Mouse (Mus musculus): ENCODE measurements at regions not wholly inside any gene's neighbourhood (a gene's known extent, or its start where the extent isn't known, plus 50 kb on each side); places are given as distances from the start of the nearest gene placed in this dataset.

DNA sequence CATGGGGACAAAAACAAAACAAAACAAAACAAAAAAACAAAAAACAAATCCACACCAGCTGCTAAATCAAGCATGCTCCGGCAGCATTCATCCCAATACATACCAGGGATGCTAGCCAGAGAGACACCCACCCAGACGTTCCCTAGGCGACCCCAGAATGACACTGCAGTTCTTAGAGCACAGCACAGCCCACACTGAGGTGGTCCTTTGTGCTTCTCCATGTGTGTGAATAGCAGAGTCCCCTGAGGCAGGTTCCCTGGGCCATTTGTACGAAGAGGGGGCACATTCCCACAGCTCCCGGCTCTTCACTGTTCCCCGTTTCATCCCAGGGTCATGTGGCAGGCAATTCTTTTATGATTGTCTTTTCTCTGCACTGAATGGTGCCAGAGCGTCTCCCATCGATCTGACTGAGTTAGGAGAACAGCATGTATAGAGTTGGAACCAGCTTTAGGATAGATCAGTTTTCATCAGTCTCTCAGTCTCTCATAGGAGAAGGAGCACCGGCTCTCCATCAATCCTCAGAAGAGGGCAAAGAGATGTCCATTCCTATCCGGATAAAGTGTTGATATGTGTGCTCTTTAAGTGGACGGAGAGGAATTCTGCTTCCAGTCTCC, 136.7 kb upstream of the Arl4c start:
- in situ Hi-C loops (cut with MboI; ENCODE audit: low pct_ligation_motif_present, low pct_unique_long_range_greater_than_20kb, low sequenced_read_pairs), result no loop called here
- dilution Hi-C loops (cut with MboI; ENCODE audit: extremely low pct_ligation_motif_present, extremely low pct_unique_long_range_greater_than_20kb, low sequenced_read_pairs), result no loop called here
- peaks cover 43% of the 10 kb centered on the region for H3K9me3 ChIP-seq (replicated peaks; ENCODE audit: low read length)
- peaks cover 4% of the 10 kb centered on the region for H3K27me3 ChIP-seq (replicated peaks)
- no peaks in the 10 kb centered on the region for H3K36me3 ChIP-seq (replicated peaks in 1 of 2; ENCODE audit: control insufficient read depth in 1 of 2, insufficient read depth in 1 of 2, low read length in 1 of 2)
- H3K4me2 ChIP-seq (ENCODE audit: insufficient read depth, low read depth, poor library complexity, severe bottlenecking), result no peak overlapping the region
- no peaks in the 10 kb centered on the region for H3K4me1 ChIP-seq (ENCODE audit: control insufficient read depth in 1 of 2, insufficient read depth in 2 of 2)
- DNase-seq (ENCODE audit: extremely low read depth), result no peak
- H3K4me3 ChIP-seq (replicated peaks in 1 of 3; ENCODE audit: low read depth in 2 of 3, low read length in 2 of 3, poor library complexity in 1 of 3), result no peak overlapping the region
- no peak overlapping the region for H3K9ac ChIP-seq (ENCODE audit: insufficient read depth, low read depth)
- TF ChIP-seq TCF12 (IDR thresholded peaks at IDR 0.05; ENCODE audit: low read depth, low read length) (no peak), SMC3 (IDR thresholded peaks at IDR 0.05; ENCODE audit: low read depth, low read length) (no peak), USF2 (conservative IDR thresholded peaks at IDR 0.05; ENCODE audit: low read depth, low read length) (no peak), NELFE (IDR thresholded peaks at IDR 0.05; ENCODE audit: low read depth, low read length) (no peak), IRF4 (IDR thresholded peaks at IDR 0.05; ENCODE audit: low read depth, low read length) (no peak), UBTF (IDR thresholded peaks at IDR 0.05; ENCODE audit: low read depth, low read length) (no peak), KAT2A (IDR thresholded peaks at IDR 0.05; ENCODE audit: insufficient replicate concordance, low read length) (no peak)
- H3K27ac ChIP-seq (ENCODE audit: insufficient read depth, low read depth), result no peak overlapping the region
- no peaks in the 10 kb centered on the region for H3K79me2 ChIP-seq (replicated peaks; ENCODE audit: control insufficient read depth, extremely low read depth, insufficient read depth, poor library complexity, severe bottlenecking)

DNA sequence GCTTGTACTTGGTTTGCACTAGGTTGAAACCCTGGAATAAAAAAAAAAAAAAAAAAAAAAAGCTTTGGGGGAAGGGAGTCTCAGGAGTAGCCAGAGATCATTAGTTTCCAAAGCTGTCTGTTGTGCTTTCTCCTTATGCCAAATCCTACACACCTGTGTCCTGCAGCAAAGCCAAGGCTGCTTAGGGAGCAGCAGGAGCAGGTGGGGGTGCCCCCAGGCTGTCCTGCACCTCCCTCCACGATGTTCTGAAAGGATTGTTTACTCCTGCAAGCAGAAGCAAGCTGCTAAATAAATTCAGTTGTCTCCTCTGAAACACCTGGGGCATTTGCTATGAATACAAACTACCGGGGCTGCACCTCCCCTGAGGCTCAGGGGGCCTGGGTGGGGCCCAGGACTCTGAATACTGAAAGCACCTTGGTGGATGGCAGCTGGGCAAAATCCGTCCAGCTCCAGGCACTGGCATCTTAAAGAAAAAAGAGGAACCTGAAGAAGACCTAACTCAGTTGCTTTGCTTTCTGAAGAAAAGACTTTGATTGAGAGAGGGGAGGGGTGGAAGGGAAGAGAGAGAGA, 137.5 kb upstream of the Arl4c start:
- Histone ChIP-seq H3K79me2 (replicated peaks; ENCODE audit: control insufficient read depth, extremely low read depth, insufficient read depth, poor library complexity, severe bottlenecking) (no peaks in the 10 kb centered on the region), H3K36me3 (replicated peaks in 1 of 2; ENCODE audit: control insufficient read depth in 1 of 2, insufficient read depth in 1 of 2, low read length in 1 of 2) (no peaks in the 10 kb centered on the region), H3K27ac (ENCODE audit: insufficient read depth, low read depth) (no peak overlapping the region), H3K9me3 (replicated peaks; ENCODE audit: low read length) (peaks cover 46% of the 10 kb centered on the region), H3K4me3 (replicated peaks in 1 of 3; ENCODE audit: low read depth in 2 of 3, low read length in 2 of 3, poor library complexity in 1 of 3) (no peak overlapping the region), H3K27me3 (replicated peaks) (peaks cover 4% of the 10 kb centered on the region), H3K9ac (ENCODE audit: insufficient read depth, low read depth) (no peak overlapping the region), H3K4me1 (ENCODE audit: control insufficient read depth in 1 of 2, insufficient read depth in 2 of 2) (no peaks in the 10 kb centered on the region), H3K4me2 (ENCODE audit: insufficient read depth, low read depth, poor library complexity, severe bottlenecking) (no peak overlapping the region)
- no peak for DNase-seq (ENCODE audit: extremely low read depth)
- dilution Hi-C loops (cut with MboI; ENCODE audit: extremely low pct_ligation_motif_present, extremely low pct_unique_long_range_greater_than_20kb, low sequenced_read_pairs) (no loop called here), in situ Hi-C loops (cut with MboI; ENCODE audit: low pct_ligation_motif_present, low pct_unique_long_range_greater_than_20kb, low sequenced_read_pairs) (no loop called here)
- no peak for TF ChIP-seq HCFC1 (IDR thresholded peaks at IDR 0.05; ENCODE audit: low read depth, low read length)
- no peak for TF ChIP-seq MEF2A (IDR thresholded peaks at IDR 0.05; ENCODE audit: borderline replicate concordance, low read depth, low read length)
- no peak for TF ChIP-seq POLR2A (IDR thresholded peaks at IDR 0.05; ENCODE audit: low read depth, low read length)
- TF ChIP-seq PAX5 (IDR thresholded peaks at IDR 0.05; ENCODE audit: low read length), result no peak
- no peak for TF ChIP-seq GABPA (IDR thresholded peaks at IDR 0.05; ENCODE audit: insufficient replicate concordance, low read depth, low read length)
- no peak for TF ChIP-seq SMC3 (IDR thresholded peaks at IDR 0.05; ENCODE audit: low read depth, low read length)
- TF ChIP-seq RCOR1 (conservative IDR thresholded peaks at IDR 0.05; ENCODE audit: low read depth, low read length), result no peak
